Mouse (Mus musculus) kidney, adult 2 months (tissue): Measurements from ENCODE around the gene Dlg5.

Source experiments
- CTCF ChIP-seq: fragments of 200-500 bp; conservative IDR thresholded peaks from 2 replicates; pipeline ENCODE4 v1.5.1; 2011; ENCODE audit warnings: low read depth, mild to moderate bottlenecking, control low read depth, low read length, moderate library complexity, mixed read lengths; ENCODE audit not compliant: insufficient read depth, insufficient read length
- POLR2A ChIP-seq: fragments of 200-500 bp; IDR thresholded peaks from one replicate; pipeline ENCODE4 v1.6.1; 2011; ENCODE audit warnings: low read depth, low read length, control low read depth

GRCm38 (mm10) chr14:24140297-24140812 is 105.4 kb downstream of the Dlg5 start:
- TF ChIP-seq CTCF (no peak), POLR2A (no peak)
